Mouse (Mus musculus) MEL (cell line): Measurements from ENCODE around the gene Mocs1.

Experiments used
- CTCF ChIP-seq, 3 experiments: IDR thresholded peaks in 2 of 3; conservative IDR thresholded peaks in 1 of 3; 2 replicates each; pipeline ENCODE4 v1.5.1; 2011 to 2012; ENCODE audit warnings: low read length in 3 of 3, low read depth in 2 of 3, mild to moderate bottlenecking in 2 of 3, improper control_type of control experiment in 1 of 3, inconsistent platforms in 1 of 3, mixed read lengths in 1 of 3, moderate library complexity in 1 of 3; ENCODE audit not compliant: control insufficient read depth in 1 of 3, insufficient read depth in 1 of 3, poor library complexity in 1 of 3, severe bottlenecking in 1 of 3
- EP300 ChIP-seq, 2 experiments: IDR thresholded peaks; 2 replicates each; pipeline ENCODE4 v1.6.1; 2011; ENCODE audit warnings: improper control_type of control experiment in 2 of 2, low read length in 2 of 2, low read depth in 1 of 2, mild to moderate bottlenecking in 1 of 2
- GABPA ChIP-seq: IDR thresholded peaks from 2 replicates; pipeline ENCODE4 v1.6.1; 2012; ENCODE audit warnings: low read depth, mild to moderate bottlenecking, inconsistent platforms, low read length, improper control_type of control experiment, moderate library complexity
- GATA1 ChIP-seq: IDR thresholded peaks from 2 replicates; pipeline ENCODE4 v1.6.1; 2011; ENCODE audit warnings: low read depth, low read length, improper control_type of control experiment
- MAX ChIP-seq: IDR thresholded peaks from 2 replicates; pipeline ENCODE4 v1.6.1; 2011; ENCODE audit warnings: low read length, improper control_type of control experiment
- NELFE ChIP-seq: IDR thresholded peaks from 2 replicates; pipeline ENCODE4 v1.6.1; 2011; ENCODE audit warnings: low read depth, low read length, improper control_type of control experiment
- NRF1 ChIP-seq: IDR thresholded peaks from 2 replicates; pipeline ENCODE4 v1.6.1; 2014; ENCODE audit warnings: low read depth, mild to moderate bottlenecking, inconsistent platforms, low read length, improper control_type of control experiment, moderate library complexity; ENCODE audit not compliant: poor library complexity, insufficient read depth, severe bottlenecking
- POLR2A ChIP-seq, 2 experiments: IDR thresholded peaks; 2 replicates each; pipeline ENCODE4 v1.6.1; 2011 to 2012; ENCODE audit warnings: low read length in 2 of 2, mild to moderate bottlenecking in 2 of 2, control low read depth in 1 of 2, improper control_type of control experiment in 1 of 2, low read depth in 1 of 2, moderate library complexity in 1 of 2; ENCODE audit not compliant: control insufficient read depth in 1 of 2, insufficient read depth in 1 of 2, poor library complexity in 1 of 2
- SIN3A ChIP-seq: IDR thresholded peaks from 2 replicates; pipeline ENCODE4 v1.6.1; 2012; ENCODE audit warnings: low read length, improper control_type of control experiment, inconsistent platforms
- USF1 ChIP-seq: IDR thresholded peaks from 2 replicates; pipeline ENCODE4 v1.6.1; 2014; ENCODE audit warnings: low read depth, mild to moderate bottlenecking, inconsistent platforms, low read length, improper control_type of control experiment, moderate library complexity
- ZC3H11A ChIP-seq: IDR thresholded peaks from 2 replicates; pipeline ENCODE4 v1.6.1; 2012; ENCODE audit warnings: low read depth, mild to moderate bottlenecking, inconsistent platforms, low read length, improper control_type of control experiment

GRCm38 (mm10) chr17:49379645-49380044 is 48.5 kb upstream of the Mocs1 start:
- no peak for TF ChIP-seq GATA1
- no peak for TF ChIP-seq NRF1
- no peak for TF ChIP-seq CTCF (IDR thresholded peaks at IDR 0.05 in 2 of 3, conservative IDR thresholded peaks at IDR 0.05 in 1 of 3; ENCODE audit: control insufficient read depth in 1 of 3, insufficient read depth in 1 of 3, low read depth in 2 of 3, low read length in 3 of 3, poor library complexity in 1 of 3, severe bottlenecking in 1 of 3)
- no peak for TF ChIP-seq SIN3A
- no peak for TF ChIP-seq GABPA
- TF ChIP-seq MAX, result no peak
- TF ChIP-seq ZC3H11A, result no peak
- TF ChIP-seq POLR2A (IDR thresholded peaks at IDR 0.05; ENCODE audit: control insufficient read depth in 1 of 2, insufficient read depth in 1 of 2, low read depth in 1 of 2, low read length in 2 of 2, poor library complexity in 1 of 2), result no peak
- TF ChIP-seq NELFE, result no peak
- TF ChIP-seq USF1, result no peak
- no peak for TF ChIP-seq EP300 (IDR thresholded peaks at IDR 0.05; ENCODE audit: low read depth in 1 of 2, low read length in 2 of 2)
